Comparison of ENCODE assay signal across 27 mouse cellular contexts in genomic region chr15:91255308-91255707, GRCm38 (mm10). TPM values are rescaled to one million over a fixed set of nuclear protein-coding genes. Genes with fewer than 3 reads are reported as not detected.
"Had no signal": no experiment of that assay in that cellular context is flagged by ENCODE, and none has a peak within 500 bp of the region (broad histone marks: within the 10 kb centered on the region; RNA-seq: fewer than 3 reads in every experiment).

No protein-coding gene starts in this region.

- H3K4me3 ChIP-seq: layer of hippocampus, adult 2 months; limb, embryonic 12.5 days; limb, embryonic 15.5 days; midbrain, embryonic 13.5 days; stomach, embryonic 15.5 days had no signal

- H3K4me1 ChIP-seq: limb, embryonic 12.5 days; limb, embryonic 15.5 days; stomach, embryonic 15.5 days had no signal

- H3K4me2 ChIP-seq: limb, embryonic 12.5 days; limb, embryonic 15.5 days; liver, embryonic 11.5 days; midbrain, embryonic 13.5 days; stomach, embryonic 15.5 days had no signal

- H3K36me3 ChIP-seq: limb, embryonic 12.5 days; limb, embryonic 15.5 days; midbrain, embryonic 13.5 days; stomach, embryonic 15.5 days had no signal

- H3K27ac ChIP-seq: kidney, postnatal 0 days; layer of hippocampus, adult 2 months; limb, embryonic 12.5 days; limb, embryonic 15.5 days; liver, embryonic 14.5 days; macrophage; midbrain, embryonic 13.5 days; stomach, embryonic 15.5 days had no signal

- H3K27me3 ChIP-seq: limb, embryonic 12.5 days; limb, embryonic 15.5 days; midbrain, embryonic 13.5 days; stomach, embryonic 15.5 days had no signal

- H3K9ac ChIP-seq: limb, embryonic 12.5 days; limb, embryonic 15.5 days; liver, embryonic 14.5 days; liver, postnatal 0 days; midbrain, embryonic 13.5 days; stomach, embryonic 15.5 days had no signal

- DNase-seq: kidney, adult 2 months; kidney, postnatal 25 days; layer of hippocampus, postnatal 36 days; left cerebral cortex, postnatal 4 days; liver, postnatal 0 days; lung, postnatal 10 days; right cerebral cortex, adult 18-20 months; right cerebral cortex, postnatal 25 days; spleen, adult 18-20 months; thymus, adult 2 months; thymus, postnatal 14 days; thymus, postnatal 4 days had no signal

- ATAC-seq: intestine, embryonic 16.5 days; liver, postnatal 0 days; midbrain, embryonic 13.5 days had no signal

- H3K9me3 ChIP-seq: limb, embryonic 12.5 days; limb, embryonic 15.5 days; midbrain, embryonic 13.5 days; stomach, embryonic 15.5 days had no signal

RNA-seq across cellular contexts. Expression of gene CN725425, which starts 56.0 kb away (rescaled TPM):
- polyA plus RNA-seq: intestine, embryonic 16.5 days; kidney, adult 2 months; kidney, embryonic 14.5 days; kidney, postnatal 0 days; large intestine, adult 2 months; limb, embryonic 12.5 days; limb, embryonic 15.5 days; liver, embryonic 11.5 days; macrophage; midbrain, embryonic 13.5 days; midbrain, postnatal 0 days; neural tube, embryonic 11.5 days; neural tube, embryonic 14.5 days; stomach, embryonic 15.5 days; thymus, adult 2 months had no signal
